Mouse (Mus musculus) left cerebral cortex, adult 18-20 months (tissue): ENCODE results near the gene Mmrn2. TPM values are rescaled to one million over a fixed set of nuclear protein-coding genes. Genes with fewer than 3 reads are reported as not detected.
"Not testable (repeated sequence)": the region's sequence is repeated elsewhere in the genome, so short reads cannot be mapped to it uniquely, and the experiment has no call there.

ENCODE experiments used
- DNase-seq, 2 experiments: peaks; one replicate each; pipeline ENCODE4 v3.0.0; 2021 to 2022; ENCODE audit warnings: low spot score in 2 of 2, mixed read lengths in 1 of 2
- total RNA-seq, 2 experiments: library from RNA; stranded (reverse); gene quantifications; 2 replicates each; pipeline ENCODE4 v1.2.3; 2021

The Mmrn2 gene
- total RNA-seq, 2 experiments from 2014 or later: 4.0 to 4.3 TPM

DNA sequence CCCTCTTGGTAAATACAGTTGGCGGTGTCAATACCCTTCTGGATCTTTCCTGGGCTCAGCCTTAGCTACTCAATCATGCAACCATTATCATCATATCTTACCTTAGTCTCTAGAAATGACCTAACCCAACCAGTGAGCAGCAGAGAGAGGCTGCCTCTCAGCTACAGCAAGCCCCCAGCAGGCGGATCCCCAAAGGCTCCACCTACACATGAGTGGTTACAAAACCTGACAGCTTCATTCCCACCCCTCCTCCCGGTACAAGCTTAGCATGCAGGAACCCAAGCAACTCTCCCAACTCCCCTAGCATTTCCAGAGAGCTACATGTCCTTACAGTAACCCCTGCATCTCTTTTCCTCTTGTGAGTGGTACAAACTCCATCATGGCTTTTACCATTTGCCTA, 24.8 kb downstream of the Mmrn2 start:
- DNase-seq: no peak

DNA sequence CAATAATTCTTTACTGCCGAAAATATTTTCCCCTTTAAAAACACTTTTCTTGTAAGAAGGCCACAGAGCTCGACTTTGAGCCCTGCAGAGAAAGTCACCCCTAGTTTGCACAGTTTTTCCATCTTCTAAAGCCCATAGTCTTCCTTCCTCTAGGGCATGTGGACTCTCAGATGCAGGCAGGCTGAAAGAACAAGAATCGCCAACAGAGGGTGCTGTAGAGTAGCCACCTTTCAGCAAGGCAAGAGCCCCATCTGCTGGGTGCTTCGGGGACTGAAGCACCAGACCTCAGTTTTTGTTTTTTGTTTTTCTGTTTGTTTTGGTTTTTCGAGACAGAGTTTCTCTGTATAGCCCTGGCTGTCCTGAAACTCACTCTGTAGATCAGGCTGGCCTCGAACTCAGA, 25.9 kb downstream of the Mmrn2 start:
- DNase-seq: peak; percentile 71 to 84

DNA sequence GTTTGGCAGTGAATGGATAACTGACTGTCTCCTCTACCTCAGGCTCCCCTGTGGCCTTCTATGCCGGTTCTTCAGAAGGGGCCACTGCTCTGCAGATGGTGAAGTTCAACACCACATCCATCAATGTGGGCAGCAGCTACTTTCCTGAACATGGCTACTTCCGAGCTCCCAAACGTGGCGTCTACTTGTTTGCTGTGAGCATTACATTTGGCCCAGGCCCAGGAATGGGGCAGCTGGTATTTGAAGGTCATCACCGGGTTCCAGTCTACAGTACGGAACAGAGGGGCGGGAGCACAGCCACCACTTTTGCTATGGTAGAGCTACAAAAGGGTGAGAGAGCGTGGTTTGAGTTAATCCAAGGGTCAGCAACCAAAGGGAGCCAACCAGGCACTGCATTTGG, 27.6 kb downstream of the Mmrn2 start:
- no peak for DNase-seq

DNA sequence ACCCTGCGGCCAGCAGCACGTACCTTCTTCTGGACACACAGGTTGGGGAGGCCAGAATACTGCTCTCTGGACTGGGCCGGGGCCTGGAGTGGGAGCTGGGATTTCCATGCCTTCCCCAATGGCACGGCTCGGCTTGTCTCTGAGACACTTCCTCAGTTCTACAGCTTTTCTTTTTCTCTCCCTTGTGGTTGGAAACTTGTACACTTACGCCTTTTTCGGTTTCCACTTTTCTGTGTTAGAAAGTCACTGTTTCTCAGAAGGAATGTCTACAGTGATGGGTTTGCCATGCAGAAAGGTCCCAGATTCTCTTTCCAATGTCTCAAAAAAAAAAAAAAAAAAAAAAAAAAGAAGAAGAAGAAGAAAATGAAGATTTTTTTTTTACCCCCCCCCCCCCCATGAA, 28.2 kb downstream of the Mmrn2 start:
- DNase-seq: no peak

DNA sequence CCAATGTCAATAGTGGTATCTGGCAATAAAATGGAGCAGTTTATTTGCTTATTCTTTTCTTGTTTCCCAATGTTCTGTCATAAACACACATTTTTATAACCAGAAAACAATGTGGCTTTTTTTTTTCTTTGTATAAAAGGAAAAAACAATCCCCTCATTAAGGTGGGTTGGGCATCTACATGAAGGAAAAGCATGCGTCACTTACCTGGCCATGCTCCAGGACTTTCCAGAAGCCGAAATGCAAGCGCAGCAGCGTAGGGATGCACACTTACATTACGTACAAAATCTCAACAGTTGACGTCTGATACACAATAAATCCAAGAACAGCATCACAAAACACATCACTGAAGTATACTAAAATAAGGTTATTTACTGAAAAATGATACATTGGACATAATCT, 35.5 kb downstream of the Mmrn2 start:
- DNase-seq: no peak

DNA sequence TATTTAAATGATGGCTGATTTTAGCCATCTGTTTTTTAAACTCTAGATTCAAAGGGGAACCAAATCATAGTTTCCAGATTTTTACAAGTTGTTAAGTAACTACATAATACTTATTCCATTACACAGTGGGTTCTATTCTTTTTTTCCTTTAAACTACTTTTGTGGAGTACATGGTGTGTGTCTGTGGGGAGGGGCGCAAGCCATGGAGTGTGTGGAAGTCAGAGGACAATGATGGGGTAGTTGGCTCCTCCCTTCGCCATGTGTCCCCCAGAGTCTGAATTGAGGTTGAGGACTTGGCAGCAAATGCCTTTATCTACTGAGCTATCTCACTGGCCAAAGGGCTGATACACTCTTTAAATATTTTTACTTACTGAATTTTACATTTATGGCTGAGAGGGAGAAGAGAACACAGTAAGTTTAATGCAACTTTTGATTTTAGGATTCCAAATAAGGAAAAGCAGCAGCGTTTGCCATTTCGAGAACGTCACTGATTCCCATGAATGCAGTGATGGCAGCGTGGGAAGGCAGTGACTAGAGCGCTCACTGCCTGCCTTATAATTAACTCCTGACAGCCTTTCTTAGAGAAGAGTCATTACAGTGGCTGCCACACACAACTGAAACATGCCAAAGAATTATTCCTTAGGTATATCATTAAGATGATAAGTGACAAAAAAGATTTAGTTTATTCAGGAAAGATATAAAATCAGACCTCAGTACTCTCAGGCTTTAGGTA, 37.1 kb downstream of the Mmrn2 start:
- no peak for DNase-seq

DNA sequence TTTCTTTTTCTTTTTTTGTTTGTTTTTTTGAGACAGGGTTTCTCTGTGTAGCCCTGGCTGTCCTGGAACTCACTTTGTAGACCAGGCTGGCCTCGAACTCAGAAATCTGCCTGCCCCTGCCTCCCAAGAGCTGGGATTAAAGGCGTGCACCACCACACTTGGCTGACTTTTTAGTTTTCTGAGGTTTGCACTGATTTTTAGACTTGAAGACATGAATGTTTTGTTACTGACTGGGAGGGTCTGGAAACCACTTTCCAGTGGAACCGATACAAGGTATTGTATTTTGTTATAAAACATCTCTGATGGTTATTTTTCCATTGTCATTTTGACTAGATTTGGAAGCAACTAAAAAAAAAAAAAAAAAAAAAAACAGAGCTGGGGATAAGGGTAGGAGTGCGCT, 41.7 kb downstream of the Mmrn2 start:
- not testable (repeated sequence) for DNase-seq

DNA sequence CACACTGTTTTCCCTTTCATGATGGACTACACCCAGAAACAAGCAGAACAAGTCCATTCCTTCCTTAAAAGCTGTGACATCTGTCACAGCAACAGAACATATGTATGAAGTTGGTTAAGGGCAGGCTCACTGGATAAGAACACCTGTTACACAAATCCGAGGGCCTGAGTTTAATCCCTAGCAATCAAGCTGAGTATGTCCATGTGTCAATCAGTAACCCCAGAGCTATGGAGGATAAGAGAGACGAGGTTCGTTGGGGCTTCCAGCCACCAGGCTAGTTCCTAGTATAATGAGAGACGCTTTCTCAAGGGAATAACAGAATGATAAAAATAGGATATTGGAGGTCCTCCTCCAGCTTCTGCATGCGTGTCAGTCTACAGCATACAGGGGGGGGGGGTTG, 42.2 kb downstream of the Mmrn2 start:
- no peak for DNase-seq

DNA sequence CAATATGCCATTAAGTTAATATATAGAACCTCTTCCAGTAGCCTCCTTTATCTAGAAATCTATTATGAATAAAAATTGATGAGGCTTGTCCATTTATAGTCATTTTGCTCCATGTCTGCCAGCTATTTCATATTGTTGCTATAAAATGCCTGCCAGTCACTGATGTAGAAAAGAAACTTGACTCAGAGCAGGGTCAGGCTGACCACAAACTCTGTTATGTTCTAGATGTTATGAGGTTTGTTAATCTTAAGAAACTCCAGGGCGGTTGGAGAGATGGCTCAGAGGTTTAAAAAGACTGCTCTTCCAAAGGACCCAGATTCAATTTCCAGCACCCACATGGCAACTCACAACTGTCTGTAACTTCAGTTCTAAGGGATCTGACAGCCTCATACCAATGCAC, 45.8 kb downstream of the Mmrn2 start:
- no peak for DNase-seq

DNA sequence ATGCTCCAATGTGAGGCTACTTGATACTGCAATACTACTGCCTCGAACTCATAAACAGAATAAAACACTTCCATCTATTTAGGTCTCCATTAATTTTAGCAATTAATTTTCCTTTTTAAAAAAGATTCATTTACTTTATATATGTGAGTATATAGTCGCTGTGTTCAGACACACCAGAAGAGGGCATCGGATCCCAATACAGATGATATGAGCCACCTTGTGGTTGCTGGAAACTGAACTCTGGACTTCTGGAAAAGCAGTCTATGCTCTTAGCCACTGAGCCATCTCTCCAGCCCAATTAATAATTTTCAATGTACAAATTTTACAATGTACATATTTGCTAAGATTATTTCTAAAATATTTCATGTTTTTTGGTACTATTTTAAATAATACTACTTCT, 53.0 kb downstream of the Mmrn2 start:
- no peak for DNase-seq

DNA sequence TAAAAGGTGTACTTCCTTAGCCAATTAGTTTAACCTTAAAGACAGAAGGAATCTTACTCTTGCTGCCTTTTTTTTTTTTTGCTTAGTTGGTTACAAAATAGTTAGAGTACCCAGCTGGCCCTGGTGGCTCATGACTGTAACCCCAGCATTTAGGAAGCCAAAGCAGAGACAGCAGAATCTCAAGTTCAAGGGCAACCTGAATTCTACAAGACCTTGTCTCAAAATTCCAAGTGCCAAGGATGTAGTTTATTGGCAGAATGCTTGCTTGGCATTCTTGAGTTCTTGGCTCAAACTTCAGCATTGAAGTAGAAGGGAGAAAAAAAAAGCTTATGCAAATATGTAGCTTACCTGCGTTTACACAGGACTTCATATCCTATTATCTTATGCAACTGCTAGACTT, 53.8 kb downstream of the Mmrn2 start:
- no peak for DNase-seq

DNA sequence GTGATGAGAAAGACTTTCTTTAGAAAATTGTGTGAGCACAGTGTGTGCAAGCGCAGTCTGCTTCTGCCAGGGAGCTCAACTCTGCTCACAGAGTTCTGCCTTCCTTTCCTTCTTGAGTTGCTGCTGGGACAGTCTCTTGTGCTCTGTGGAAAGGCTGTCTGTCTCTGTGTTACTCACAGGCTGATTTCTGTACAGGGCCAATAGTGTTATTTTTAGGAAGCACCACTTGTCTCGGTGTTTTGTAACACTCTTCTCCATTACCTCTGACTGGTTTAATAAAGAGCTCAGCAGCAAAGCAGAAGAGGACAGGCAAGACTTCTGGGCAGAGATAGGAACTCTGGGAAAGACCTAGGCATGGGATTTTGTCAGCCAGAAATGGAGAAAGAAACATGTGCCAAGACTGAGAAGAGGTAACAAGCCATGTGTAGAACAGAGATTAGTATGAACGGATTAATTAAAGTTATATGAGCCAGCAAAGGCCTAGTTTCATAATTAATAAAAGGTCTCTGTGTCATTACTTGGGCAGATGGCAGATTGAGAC, 65.3 kb downstream of the Mmrn2 start:
- no peak for DNase-seq

DNA sequence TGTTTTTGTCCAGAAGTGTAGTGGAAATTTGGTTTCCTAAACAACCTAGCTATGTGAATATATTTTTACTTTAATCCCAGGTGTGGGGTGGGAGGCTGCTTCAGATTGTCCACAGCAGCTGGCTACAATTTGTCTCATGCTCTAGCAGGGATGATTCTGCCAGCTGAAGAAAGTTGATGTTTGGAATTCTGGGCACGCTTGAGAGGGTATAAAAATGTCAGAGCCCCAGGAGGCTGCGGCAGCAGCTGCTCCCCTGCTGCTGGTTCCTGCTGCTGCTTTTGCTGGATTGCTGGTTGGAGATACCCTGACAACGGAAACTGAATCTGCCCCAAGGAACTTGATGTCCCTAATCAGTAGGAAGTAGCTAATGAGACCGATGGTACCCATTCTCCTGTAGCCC, 67.3 kb downstream of the Mmrn2 start:
- DNase-seq: no peak

DNA sequence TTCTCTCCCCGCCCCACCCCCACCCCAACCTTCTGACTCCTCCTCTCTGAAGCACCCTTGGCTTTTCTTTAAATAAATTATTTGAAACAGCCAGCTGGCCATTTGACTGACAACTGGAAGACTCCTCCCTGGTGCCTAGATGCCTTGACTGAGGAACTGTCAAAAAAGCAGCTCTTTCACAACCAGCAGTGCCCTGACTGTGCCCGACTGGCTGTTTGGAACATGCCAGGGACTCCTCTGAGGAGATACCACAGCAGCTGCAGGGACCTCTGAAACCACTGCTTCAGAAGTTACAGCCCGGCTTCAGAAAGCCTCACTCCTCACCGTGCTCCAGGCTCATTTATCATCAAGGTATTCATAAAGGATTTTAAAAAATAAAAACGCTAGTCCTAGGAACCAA, 69.1 kb downstream of the Mmrn2 start:
- no peak for DNase-seq

DNA sequence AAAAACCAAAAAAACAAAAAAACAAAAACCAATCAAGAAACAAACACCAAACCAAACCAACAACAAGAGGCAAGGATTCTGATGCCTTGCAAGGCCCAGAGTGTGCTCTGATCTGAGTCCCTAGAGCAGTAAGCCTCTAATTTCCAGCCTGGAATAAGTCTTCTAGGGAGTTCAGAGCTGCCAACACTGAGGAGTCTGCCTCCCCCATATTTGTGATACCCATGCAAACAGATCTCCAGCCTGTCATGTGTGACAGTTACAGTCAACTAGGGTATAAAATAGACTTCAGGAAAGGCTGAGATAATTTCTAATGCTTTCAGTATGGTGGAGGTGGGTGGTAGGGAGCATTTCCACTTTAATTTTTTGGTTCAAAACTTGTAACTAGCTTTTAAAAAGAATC, 69.7 kb downstream of the Mmrn2 start:
- no peak for DNase-seq

DNA sequence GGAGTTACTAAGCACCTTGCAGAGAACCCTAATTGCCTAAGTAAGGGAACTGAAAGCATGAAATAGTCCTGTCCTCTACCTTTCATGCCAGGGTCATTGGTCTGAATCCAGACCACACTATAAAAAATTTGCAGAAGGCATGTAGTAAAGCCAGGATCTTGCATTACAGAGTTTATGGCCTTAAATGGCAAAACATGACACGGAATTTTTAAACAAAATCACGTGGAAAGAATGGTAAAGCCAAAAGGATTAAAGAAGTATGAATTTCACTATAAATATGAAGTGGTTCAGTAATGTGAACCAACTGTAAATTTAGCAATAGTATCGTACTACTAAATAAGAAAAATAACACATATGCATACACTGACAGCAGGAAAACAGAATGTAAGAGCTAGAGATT, 70.1 kb downstream of the Mmrn2 start:
- DNase-seq: no peak

DNA sequence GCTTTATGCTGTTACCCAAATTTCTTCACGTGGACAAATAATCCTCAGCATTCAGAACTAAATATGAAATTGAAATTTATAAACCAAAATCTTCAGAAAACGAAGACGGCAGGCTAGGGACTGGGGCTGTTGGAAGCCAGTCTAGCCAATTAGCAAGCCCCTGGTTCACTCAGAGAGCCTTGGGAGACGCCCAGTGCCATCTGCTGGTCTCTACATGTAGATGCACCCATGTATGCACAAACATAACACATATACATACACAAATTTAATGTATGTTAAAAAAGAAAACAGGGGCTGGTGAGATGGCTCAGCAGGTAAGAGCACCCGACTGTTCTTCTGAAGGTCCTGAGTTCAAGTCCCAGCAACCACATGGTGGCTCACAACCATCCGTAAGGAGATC, 71.4 kb downstream of the Mmrn2 start:
- no peak for DNase-seq

DNA sequence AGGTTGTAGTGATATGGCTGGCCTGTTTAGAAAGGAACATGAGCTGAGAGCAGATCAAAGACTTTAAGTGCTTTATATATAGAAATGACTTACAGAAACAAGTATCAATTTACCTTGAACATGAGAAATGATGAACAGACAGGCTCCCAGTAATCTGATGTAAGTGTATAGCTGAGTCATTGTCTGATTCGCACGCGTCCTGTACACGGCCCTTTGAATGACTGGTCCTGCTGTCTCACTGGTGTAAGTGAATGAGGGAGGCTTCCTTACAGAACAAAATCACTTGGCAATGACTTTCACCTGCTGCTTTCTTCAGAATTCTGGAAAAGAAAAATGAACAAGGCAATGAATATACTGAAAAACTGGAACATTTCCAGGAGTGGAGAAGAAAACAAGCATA, 72.4 kb downstream of the Mmrn2 start:
- peak in 1 of 2 experiments; percentile 16 for DNase-seq

DNA sequence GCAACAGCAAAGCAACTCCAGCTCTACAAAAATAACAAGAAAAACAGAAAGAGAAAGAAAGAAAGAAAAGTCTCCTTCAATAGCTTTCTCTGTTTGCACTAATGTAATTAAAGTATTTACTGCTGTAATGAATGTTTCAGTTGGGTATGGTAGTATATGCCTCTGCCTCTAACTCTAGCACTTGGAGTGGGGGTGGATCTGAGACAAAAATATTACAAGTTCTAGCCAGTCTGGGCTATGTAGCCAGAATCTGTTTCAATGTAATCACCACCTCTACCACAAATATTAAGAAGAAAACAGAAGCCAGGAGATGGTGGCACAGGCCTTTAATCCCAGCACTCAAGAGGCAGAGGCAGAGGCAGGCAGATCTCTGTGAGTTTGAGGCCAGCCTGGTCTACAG, 73.1 kb downstream of the Mmrn2 start:
- DNase-seq: no peak

DNA sequence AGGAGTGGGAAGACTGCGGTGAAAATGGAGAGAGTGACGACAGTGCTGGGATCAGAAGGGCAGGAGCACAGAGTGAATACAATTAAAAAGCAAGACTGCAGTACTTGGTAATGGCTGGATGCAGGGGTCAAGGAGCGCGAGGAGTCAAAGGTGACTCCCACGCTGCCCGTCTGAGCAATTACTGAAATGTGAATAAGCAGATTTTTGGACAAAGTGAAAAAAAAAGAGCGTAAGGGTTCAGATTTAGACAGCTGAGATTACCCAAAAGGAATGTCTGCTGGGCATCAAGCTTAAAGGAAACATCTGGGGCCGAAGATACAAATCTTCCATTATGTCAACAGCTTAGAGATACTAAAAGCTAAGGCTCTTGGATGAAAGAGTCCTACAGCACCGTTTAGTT, 74.5 kb downstream of the Mmrn2 start:
- no peak for DNase-seq

DNA sequence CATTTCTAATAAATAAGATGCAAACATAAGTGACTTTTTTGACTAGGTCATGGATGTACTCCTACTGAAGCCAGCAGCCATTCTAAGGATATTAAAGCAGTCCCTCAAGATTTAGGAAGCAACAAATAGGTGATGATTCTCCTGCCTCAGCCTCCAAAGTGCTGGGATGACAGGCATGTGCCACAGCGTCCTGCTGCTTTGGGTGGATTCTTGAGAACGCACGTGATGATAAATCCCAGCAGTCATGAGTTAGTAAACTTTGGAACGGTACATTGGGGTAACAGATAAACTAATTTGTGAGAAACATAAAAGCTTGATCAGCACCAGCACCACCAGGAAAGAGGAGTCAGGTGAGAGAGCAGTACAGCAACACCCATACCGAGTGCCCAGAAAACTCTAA, 75.2 kb downstream of the Mmrn2 start:
- DNase-seq: no peak

DNA sequence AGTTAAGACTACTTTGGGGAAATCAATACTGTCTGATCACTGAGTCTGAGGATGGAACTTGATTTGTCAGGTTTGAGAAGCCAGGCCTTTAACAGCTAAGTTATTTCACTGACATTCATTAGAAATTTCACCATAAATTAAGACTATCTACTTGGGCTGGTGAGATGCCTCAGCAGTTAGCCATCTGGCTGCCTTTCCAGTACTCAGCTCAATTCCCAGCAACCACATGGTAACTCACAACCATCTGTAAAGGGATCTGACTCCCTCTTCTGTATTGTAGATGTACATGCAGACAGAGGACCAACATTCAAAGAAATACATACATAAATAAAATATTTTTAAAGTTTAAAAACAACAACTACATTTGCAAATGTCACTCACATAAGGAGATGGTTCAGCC, 76.6 kb downstream of the Mmrn2 start:
- no peak for DNase-seq

DNA sequence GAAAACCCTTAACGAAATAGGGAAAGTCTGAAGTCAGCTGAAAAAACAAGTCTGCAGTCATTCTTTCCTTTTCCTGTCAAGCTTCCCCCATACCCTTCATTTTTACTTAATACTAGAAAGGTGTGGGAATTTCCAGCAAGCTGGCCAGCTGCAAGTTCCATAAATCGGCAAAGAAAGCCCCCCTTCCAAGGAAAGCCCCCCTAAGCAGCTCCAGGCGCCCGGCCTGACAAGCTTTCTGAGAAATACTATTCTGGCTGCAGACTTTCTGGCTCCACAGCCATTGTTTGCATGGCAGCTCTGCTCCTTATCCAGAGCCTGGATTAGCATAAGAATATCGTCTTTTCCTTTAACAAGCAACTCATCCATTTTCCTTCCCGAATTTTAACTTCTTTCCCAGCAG, 78.4 kb downstream of the Mmrn2 start:
- no peak for DNase-seq
